Mouse (Mus musculus) frontal cortex, adult (tissue): ENCODE measurements around the gene March10.

Experiments
- ATAC-seq: cut with Nextera tagmentation; 2 replicates; pipeline ENCODE4 v1.9.2; 2017; ENCODE audit warnings: mild to moderate bottlenecking, moderate library complexity, mixed read lengths; ENCODE audit not compliant: low TSS enrichment

March10 gene

GRCm38 (mm10) chr11:105312972-105313632 is 143.4 kb downstream of the March10 start:
- peak; percentile 18 for ATAC-seq

DNA sequence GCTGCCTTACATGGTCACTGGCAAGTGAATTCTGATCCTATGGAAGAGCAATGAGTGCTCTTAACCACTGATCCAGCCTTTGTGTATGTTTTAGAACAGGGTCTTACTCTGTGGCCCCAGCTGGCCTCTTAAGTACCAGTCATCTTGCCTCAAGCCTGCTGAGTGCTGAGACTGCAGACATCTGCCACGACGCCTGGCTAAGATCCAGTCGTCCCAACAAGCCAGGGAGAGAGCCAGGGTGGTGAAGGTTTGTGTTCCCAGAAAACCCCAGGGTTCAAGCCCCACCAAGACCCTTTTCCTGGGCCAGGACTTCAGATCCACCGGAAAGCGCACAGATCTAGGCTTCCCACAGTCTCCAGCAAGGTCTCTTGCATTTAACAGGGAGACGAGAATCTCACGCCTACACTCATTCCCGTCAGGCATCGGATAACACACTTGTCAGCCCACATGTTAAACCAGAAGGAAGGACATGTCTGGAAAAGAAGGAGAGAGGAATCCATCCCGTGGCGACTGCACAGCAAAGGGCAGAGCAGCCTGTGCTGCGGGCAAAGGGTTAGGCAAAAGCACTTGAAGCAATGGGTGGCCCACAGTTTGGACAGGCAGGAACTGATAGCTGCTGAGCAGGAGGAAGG is 144.1 kb downstream of the March10 start:
- peak; percentile 51; the same call in 1 of the 2 replicates for ATAC-seq

DNA sequence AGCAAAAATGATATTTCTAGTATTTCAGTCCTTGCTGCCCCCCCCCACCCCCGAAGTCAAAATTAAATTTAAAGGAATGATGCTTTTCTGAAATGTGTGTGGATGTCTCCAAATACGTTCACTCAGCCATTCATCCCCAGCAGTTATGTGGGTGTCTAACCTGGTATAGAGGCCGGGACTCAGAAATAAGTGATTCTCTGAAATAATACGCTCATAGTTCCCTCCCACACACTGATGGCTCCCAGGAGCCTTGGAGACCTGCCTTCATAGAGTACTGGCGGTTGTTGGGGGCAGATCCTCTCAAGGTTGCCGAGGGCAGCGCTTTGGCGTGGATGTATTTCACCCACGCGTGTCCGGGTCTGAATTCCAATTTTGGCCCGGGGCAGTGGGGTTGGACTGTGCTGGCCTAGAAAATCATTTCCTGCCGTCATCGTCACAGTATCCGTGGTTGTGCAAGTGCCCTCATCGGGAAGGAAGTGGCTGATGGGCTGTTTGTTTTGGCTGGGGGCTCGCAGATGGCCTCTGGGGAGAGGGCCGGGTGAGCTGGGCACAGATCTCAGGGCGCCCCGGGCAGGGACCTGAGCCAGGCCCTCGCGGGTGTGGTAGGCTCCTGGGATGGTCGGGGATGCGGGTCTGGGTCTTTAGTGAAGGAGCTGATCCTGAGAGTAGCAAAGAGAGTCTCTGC is 145.1 kb downstream of the March10 start:
- no peak for ATAC-seq
